Mouse (Mus musculus) thymus, adult 2 months (tissue): Measurements from ENCODE around the gene Gse1. TPM values are rescaled to one million over a fixed set of nuclear protein-coding genes. Genes with fewer than 3 reads are reported as not detected.

ENCODE experiments used
- DNase-seq: peaks from one replicate; pipeline ENCODE4 v3.0.0; 2021
- H3K27ac ChIP-seq: fragments of 200-500 bp; 2 replicates; pipeline ENCODE4 v1.5.1; 2012; ENCODE audit warnings: low read length, control low read depth; ENCODE audit not compliant: control insufficient read depth, insufficient read depth
- H3K27me3 ChIP-seq: fragments of 200-500 bp; 2 replicates; pipeline ENCODE4 v1.6.1; 2012; ENCODE audit warnings: mild to moderate bottlenecking, low read length, moderate library complexity, mixed read lengths; ENCODE audit not compliant: control insufficient read depth, insufficient read depth
- H3K36me3 ChIP-seq: fragments of 200-500 bp; 2 replicates; pipeline ENCODE4 v1.6.1; 2012; ENCODE audit warnings: mild to moderate bottlenecking, low read length, moderate library complexity; ENCODE audit not compliant: control insufficient read depth, insufficient read depth
- H3K4me1 ChIP-seq: fragments of 200-500 bp; replicated peaks from 2 replicates; pipeline ENCODE4 v1.6.1; 2012; ENCODE audit warnings: low read length; ENCODE audit not compliant: control insufficient read depth, insufficient read depth
- H3K4me3 ChIP-seq: fragments of 200-500 bp; 2 replicates; pipeline ENCODE4 v1.5.1; 2012; ENCODE audit warnings: mild to moderate bottlenecking, low read length, control low read depth, moderate library complexity; ENCODE audit not compliant: control insufficient read depth, insufficient read depth
- CTCF ChIP-seq: fragments of 200-500 bp; IDR thresholded peaks from 2 replicates; pipeline ENCODE4 v1.5.1; 2012; ENCODE audit warnings: mild to moderate bottlenecking, control low read depth, low read length, moderate library complexity, borderline replicate concordance; ENCODE audit not compliant: control insufficient read depth, poor library complexity, insufficient read depth; ENCODE audit errors: extremely low read depth
- POLR2A ChIP-seq: fragments of 200-500 bp; IDR thresholded peaks from 2 replicates; pipeline ENCODE4 v1.6.1; 2012; ENCODE audit warnings: mild to moderate bottlenecking, low read length, control low read depth, moderate library complexity; ENCODE audit not compliant: control insufficient read depth, poor library complexity, insufficient read depth; ENCODE audit errors: extremely low read depth
- WGBS: fragments of 180-500 bp; shearing (Covaris S2); methylation state at CpG from one replicate; pipeline ENCODE4 v1.1.7; 2018; 5-methylcytosine and 5-hydroxymethylcytosine counted together
- polyA plus RNA-seq: library from polyadenylated mRNA; depleted of rRNA; stranded (reverse); fragments of >200 nt; gene quantifications from 2 replicates; pipeline ENCODE4 v1.2.3, GENCODE M21; 2012

The Gse1 gene
- polyA plus RNA-seq, 1 experiment = 202 TPM

DNA sequence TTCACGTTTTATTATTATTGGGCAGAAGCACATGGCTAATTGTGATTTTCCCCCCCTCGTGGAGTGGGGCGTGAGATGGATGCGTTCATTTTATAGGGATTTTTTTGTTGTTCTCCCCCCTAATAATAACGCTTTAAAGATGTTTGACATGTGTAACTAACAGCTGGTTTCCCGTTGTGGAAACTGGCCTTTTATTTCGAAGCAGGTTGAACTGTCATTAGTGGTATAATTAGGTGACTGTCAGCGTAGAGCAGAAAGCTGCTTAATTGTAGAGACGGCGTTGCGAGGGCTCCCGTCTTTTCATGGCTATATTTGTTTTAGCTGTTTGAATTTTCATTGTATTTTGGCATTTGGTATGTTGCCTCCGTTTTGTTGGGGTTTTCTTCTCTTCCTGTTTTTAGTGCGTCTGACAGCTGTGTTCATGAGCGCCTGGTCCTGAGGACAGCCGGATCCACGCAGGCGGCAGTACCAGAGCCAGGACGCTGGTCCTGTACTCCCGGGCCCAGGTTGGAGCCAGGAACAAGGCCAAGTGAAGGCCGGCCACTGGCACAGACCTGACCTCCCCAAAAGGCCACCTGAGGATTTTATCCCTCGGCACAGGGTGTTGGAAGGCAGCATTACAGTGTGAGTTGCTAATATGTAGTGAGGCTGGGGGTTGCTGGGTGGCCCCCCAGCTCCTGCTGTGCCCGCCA, 277.5 kb downstream of the Gse1 start:
- H3K36me3 ChIP-seq = no peaks in the 10 kb centered on the region
- TF ChIP-seq POLR2A (no peak), CTCF (peak; percentile 34; the same call in 1 of the 2 replicates)
- H3K27me3 ChIP-seq = no peaks in the 10 kb centered on the region
- H3K4me3 ChIP-seq = peak overlapping the region; percentile 30
- no peak for DNase-seq
- H3K27ac ChIP-seq = peak overlapping the region; percentile 71
- WGBS = 23% methylated on average over 23 of the region's 23 CpGs
- H3K4me1 ChIP-seq = peaks cover 89% of the 10 kb centered on the region

DNA sequence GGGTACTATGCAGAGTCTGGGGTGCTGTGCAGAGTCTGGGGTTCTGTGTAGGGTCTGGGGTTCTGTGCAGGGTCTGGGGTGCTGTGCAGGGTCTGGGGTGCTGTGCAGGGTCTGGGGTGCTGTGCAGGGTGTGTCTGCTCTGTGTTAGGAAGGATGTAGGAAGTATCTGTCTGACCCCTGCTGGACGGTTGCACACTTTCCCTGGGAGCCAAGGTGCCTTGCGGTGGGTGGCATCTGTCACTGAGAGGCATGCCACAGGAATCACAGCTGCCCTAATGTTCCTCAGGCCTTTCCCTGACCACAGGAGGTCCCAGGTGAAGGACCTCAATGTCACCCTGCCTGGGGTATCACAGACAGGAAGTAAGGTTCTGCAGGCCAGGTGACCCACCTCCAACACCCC, 278.3 kb downstream of the Gse1 start:
- 46% methylated on average over 2 of the region's 2 CpGs for WGBS
- Histone ChIP-seq H3K4me1 (peaks cover 89% of the 10 kb centered on the region), H3K27me3 (no peaks in the 10 kb centered on the region), H3K4me3 (no peak overlapping the region), H3K27ac (peak overlapping the region; percentile 71), H3K36me3 (no peaks in the 10 kb centered on the region)
- TF ChIP-seq POLR2A (no peak), CTCF (peak; percentile 63; the same call in 1 of the 2 replicates)
- DNase-seq = peak; percentile 53

DNA sequence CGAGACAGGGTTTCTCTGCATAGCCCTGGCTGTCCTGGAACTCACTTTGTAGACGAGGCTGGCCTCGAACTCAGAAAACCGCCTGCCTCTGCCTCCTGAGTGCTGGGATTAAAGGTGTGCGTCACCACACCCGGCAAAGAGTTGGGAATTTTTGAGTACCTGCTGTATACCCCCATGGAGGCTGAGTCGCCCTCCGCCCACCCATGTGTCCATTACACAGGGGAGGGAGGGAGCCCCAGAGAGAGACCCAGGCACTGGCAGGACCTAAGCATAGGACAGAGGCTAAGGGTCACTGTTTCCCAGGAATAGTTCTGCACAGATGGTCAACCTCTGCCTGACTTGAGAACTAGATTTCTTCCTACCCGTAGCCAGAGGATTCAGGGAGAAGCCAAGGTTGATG, 279.0 kb downstream of the Gse1 start:
- Histone ChIP-seq H3K27ac (no peak overlapping the region), H3K27me3 (no peaks in the 10 kb centered on the region), H3K36me3 (no peaks in the 10 kb centered on the region), H3K4me3 (no peak overlapping the region), H3K4me1 (peaks cover 89% of the 10 kb centered on the region)
- TF ChIP-seq CTCF (no peak), POLR2A (no peak)
- WGBS = 94% methylated on average over 9 of the region's 9 CpGs
- no peak for DNase-seq

DNA sequence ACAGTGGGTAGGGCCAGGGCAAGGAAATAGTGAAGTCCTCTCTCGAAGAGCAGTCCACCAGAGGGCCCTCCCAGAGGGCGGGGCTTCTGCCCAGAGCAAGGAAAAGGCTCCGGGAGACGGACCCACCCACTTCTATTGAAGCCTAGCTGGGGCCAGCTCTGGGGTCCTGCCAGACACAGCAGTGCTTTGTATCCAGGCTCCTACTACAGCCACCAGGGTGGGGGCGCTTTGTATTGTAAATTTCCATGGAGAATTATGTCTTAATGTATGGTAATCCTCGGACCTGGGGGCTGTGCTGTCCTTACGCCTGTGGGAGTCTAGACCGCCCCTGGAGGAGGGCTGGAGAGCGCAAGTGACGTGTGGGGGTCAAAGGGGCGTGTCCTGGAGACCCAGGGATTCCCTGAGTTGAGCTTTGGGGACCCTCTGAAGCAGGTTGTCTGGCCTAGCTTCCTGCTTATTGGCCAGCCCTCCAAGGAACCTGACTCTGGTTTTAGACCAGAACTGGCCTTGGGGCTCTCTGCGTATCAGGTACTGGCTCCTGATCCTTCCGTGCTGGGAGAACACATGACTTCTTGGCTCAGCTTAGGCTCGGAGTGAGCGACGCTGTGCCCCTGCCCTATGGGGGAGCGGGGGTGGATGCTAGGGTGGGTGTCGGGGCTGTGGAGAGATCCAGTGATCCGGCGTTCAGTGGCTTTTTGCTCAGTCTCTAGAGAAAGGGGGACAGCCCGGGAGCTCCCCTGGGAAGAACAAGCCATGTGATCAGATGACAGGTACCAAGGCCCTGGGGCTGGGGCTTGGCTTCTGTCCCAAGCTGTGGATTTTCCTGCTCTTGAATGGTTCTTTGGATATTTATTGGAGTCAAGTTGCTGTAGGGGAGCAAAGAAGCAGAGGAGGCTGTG, 281.1 kb downstream of the Gse1 start:
- TF ChIP-seq CTCF (no peak), POLR2A (no peak)
- no peak for DNase-seq
- Histone ChIP-seq H3K27me3 (no peaks in the 10 kb centered on the region), H3K4me3 (no peak overlapping the region), H3K27ac (no peak overlapping the region), H3K36me3 (no peaks in the 10 kb centered on the region), H3K4me1 (peaks cover 93% of the 10 kb centered on the region)
- WGBS = 80% methylated on average over 21 of the region's 21 CpGs

DNA sequence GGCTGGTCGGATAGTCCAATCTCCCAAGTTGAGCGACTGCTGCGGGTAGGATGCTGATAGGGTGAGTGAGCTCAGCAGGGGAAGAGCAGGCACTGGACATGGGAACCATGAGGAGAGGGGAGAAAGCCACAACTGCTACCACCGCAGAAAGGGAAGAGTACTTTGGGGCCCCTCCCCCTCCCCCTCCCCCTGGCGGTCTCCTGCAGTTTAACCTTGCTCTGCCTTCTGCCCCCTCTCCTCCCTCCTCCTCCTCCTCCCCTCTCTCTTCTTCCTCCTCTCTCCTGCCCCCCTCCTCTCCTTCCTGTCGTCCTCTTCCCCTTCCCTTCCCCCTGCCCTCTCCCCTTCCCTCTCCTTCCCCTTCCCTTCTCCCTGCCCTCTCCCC, 281.8 kb downstream of the Gse1 start:
- Histone ChIP-seq H3K4me3 (no peak overlapping the region), H3K4me1 (peaks cover 91% of the 10 kb centered on the region), H3K27ac (no peak overlapping the region), H3K36me3 (no peaks in the 10 kb centered on the region), H3K27me3 (no peaks in the 10 kb centered on the region)
- whole genome bisulfite sequencing = 12% methylated on average over 6 of the region's 6 CpGs
- no peak for DNase-seq
- TF ChIP-seq POLR2A (no peak), CTCF (no peak)

DNA sequence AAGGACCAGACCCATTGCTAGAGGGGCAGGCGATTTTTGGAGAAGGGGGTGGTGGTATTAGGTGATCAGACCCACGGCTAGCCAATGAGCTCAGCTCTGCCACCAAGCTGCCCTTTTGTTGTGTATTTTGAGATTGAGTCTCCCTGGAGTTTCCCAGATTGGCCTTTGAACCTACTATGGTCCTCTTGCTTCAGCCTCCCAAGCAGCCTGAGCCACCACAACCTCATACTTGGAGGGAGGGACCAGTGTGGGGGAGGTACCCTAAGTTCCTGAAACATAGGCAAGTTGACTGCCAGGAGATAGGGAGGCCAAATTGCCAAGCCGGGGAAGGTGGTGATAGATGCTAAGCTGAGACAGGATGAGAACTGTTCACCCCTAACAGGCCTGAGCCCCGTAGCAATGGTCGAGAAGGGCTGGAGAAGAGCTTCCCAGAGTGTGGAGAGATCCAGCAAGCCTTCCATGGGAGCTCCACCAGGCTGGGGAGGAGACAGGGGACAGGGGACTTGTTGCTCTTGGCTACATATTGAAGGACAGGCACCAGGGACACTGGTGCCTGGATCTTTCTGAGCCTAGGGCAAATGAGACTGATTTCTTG, 282.7 kb downstream of the Gse1 start:
- 78% methylated on average over 5 of the region's 5 CpGs for WGBS
- H3K36me3 ChIP-seq = no peaks in the 10 kb centered on the region
- H3K4me3 ChIP-seq = no peak overlapping the region
- no peaks in the 10 kb centered on the region for H3K27me3 ChIP-seq
- H3K27ac ChIP-seq = no peak overlapping the region
- DNase-seq = no peak
- H3K4me1 ChIP-seq = peaks cover 91% of the 10 kb centered on the region
- TF ChIP-seq CTCF (no peak), POLR2A (no peak)
